ENCODE assay signal across 17 mouse cellular contexts in genomic region chr14:24509557-24509956, GRCm38 (mm10).
"Had no signal": no experiment of that assay in that cellular context is flagged by ENCODE, and none has a peak within 500 bp of the region (broad histone marks: within the 10 kb centered on the region; RNA-seq: fewer than 3 reads in every experiment).

No protein-coding gene starts in this region.

- H3K27me3 ChIP-seq: lung, embryonic 15.5 days; midbrain, embryonic 13.5 days; midbrain, embryonic 15.5 days; neural tube, embryonic 12.5 days; stomach, embryonic 15.5 days had no signal

- H3K4me2 ChIP-seq: lung, embryonic 15.5 days; midbrain, embryonic 11.5 days; midbrain, embryonic 13.5 days; midbrain, embryonic 15.5 days; neural tube, embryonic 12.5 days; stomach, embryonic 15.5 days had no signal

- H3K36me3 ChIP-seq: lung, embryonic 15.5 days; midbrain, embryonic 13.5 days; midbrain, embryonic 15.5 days; neural tube, embryonic 12.5 days; stomach, embryonic 15.5 days had no signal

- ATAC-seq: lung, postnatal 0 days; midbrain, embryonic 13.5 days; midbrain, embryonic 15.5 days had no signal

- H3K27ac ChIP-seq: lung, embryonic 15.5 days; macrophage; midbrain, embryonic 13.5 days; midbrain, embryonic 15.5 days; neural tube, embryonic 12.5 days; stomach, embryonic 15.5 days; stomach, postnatal 0 days had no signal

- H3K9ac ChIP-seq: lung, embryonic 15.5 days; midbrain, embryonic 13.5 days; midbrain, embryonic 15.5 days; neural tube, embryonic 12.5 days; stomach, embryonic 15.5 days had no signal

- DNase-seq: lung, adult 2 months; lung, postnatal 14 days; lung, postnatal 36 days; right cerebral cortex, postnatal 14 days; thymus, adult 2 months; thymus, postnatal 14 days; thymus, postnatal 36 days had no signal

- H3K9me3 ChIP-seq: lung, embryonic 15.5 days; midbrain, embryonic 15.5 days; stomach, embryonic 15.5 days had no signal

- H3K4me3 ChIP-seq: lung, embryonic 15.5 days; megakaryocyte, embryonic 14.5 days; midbrain, embryonic 13.5 days; midbrain, embryonic 15.5 days; neural tube, embryonic 12.5 days; stomach, embryonic 15.5 days had no signal
